ENCODE assay signal across 8 mouse cellular contexts in genomic region chr7:19562643-19563410, GRCm38 (mm10). TPM values are rescaled to one million over a fixed set of nuclear protein-coding genes. Genes with fewer than 3 reads are reported as not detected.
DNase-seq lines count a peak whose midpoint lies in the region; ATAC-seq lines count a peak whose summit lies in the region.

Gene Ppp1r37 (minus strand): TSS chr7:19563076.

- H3K4me2 ChIP-seq in intestine, embryonic 16.5 days (ENCODE audit: low read depth, low read length): peak within 1 kb of the TSS; percentile 96
- peak within 1 kb of the TSS; percentile 93 for H3K4me2 ChIP-seq in limb, embryonic 15.5 days
- H3K4me2 ChIP-seq in neural tube, embryonic 15.5 days: peak within 1 kb of the TSS; percentile 98

- peak; percentile 40 to 44 for DNase-seq in spleen, postnatal 10 days (ENCODE audit: low spot score in 2 of 2)
- no peak for DNase-seq in spleen, postnatal 14 days (ENCODE audit: low spot score in 2 of 2)
- DNase-seq in cerebellum, postnatal 14 days: peak; percentile 65 to 67
- no peak for DNase-seq in gastrocnemius, postnatal 4 days (ENCODE audit: low spot score in 2 of 2)

- H3K9me3 ChIP-seq in intestine, embryonic 16.5 days (ENCODE audit: control insufficient read depth, low read length): no peaks in the 10 kb centered on the region
- H3K9me3 ChIP-seq in limb, embryonic 15.5 days: peaks cover 3% of the 10 kb centered on the region; the same call in 1 of the 2 replicates
- H3K9me3 ChIP-seq in neural tube, embryonic 15.5 days (replicated peaks): no peaks in the 10 kb centered on the region

- no peaks in the 10 kb centered on the region for H3K27me3 ChIP-seq in intestine, embryonic 16.5 days (replicated peaks; ENCODE audit: control insufficient read depth, insufficient read depth, low read length)
- no peaks in the 10 kb centered on the region for H3K27me3 ChIP-seq in limb, embryonic 15.5 days
- H3K27me3 ChIP-seq in neural tube, embryonic 15.5 days (replicated peaks): no peaks in the 10 kb centered on the region

- H3K36me3 ChIP-seq in intestine, embryonic 16.5 days (ENCODE audit: control insufficient read depth, insufficient read depth, low read length): peaks cover 17% of the 10 kb centered on the region
- H3K36me3 ChIP-seq in limb, embryonic 15.5 days: peaks cover 38% of the 10 kb centered on the region
- H3K36me3 ChIP-seq in neural tube, embryonic 15.5 days: peaks cover 24% of the 10 kb centered on the region

- peak within 1 kb of the TSS; percentile 90 for H3K27ac ChIP-seq in intestine, embryonic 16.5 days (ENCODE audit: low read length)
- H3K27ac ChIP-seq in limb, embryonic 15.5 days: peak within 1 kb of the TSS; percentile 94
- H3K27ac ChIP-seq in neural tube, embryonic 15.5 days (replicated peaks): peak within 1 kb of the TSS; percentile 95

- H3K4me1 ChIP-seq in intestine, embryonic 16.5 days (ENCODE audit: control insufficient read depth, insufficient read depth, low read length): peaks cover 33% of the 10 kb centered on the region
- H3K4me1 ChIP-seq in limb, embryonic 15.5 days: peaks cover 42% of the 10 kb centered on the region
- H3K4me1 ChIP-seq in neural tube, embryonic 15.5 days: peaks cover 50% of the 10 kb centered on the region

- H3K9ac ChIP-seq in intestine, embryonic 16.5 days (ENCODE audit: low read depth, low read length): peak within 1 kb of the TSS; percentile 97
- H3K9ac ChIP-seq in limb, embryonic 15.5 days: peak within 1 kb of the TSS; percentile 99
- H3K9ac ChIP-seq in neural tube, embryonic 15.5 days (replicated peaks): peak within 1 kb of the TSS; percentile 86

- peak; percentile 19 for ATAC-seq in intestine, embryonic 16.5 days
- ATAC-seq in limb, embryonic 15.5 days (ENCODE audit: insufficient number of reproducible peaks, low FRiP score, low TSS enrichment, low read depth): no peak
- peak; percentile 37 for ATAC-seq in neural tube, embryonic 15.5 days (ENCODE audit: low FRiP score)
- ATAC-seq in monocyte, adult 5-6 weeks (replicated peaks; ENCODE audit: insufficient number of reproducible peaks, low FRiP score, low TSS enrichment, poor library complexity, severe bottlenecking): no peak

- peak within 1 kb of the TSS; percentile 94 for H3K4me3 ChIP-seq in intestine, embryonic 16.5 days (ENCODE audit: low read length)
- H3K4me3 ChIP-seq in limb, embryonic 15.5 days: peak within 1 kb of the TSS; percentile 100
- peak within 1 kb of the TSS; percentile 79 for H3K4me3 ChIP-seq in neural tube, embryonic 15.5 days (replicated peaks)

- WGBS in intestine, embryonic 16.5 days: 3% methylated on average over 19 of the region's 19 CpGs
- 2% methylated on average over 19 of the region's 19 CpGs for WGBS in limb, embryonic 15.5 days
- 3% methylated on average over 19 of the region's 19 CpGs for WGBS in neural tube, embryonic 15.5 days

RNA-seq across cellular contexts. Expression of gene Ppp1r37, which starts in this region (rescaled TPM):
- 10 to 100 TPM; 44.7 to 46.6 TPM for total RNA-seq in gastrocnemius, postnatal 4 days (2021)
- 15.5 and 18.6 TPM in 2 replicates for polyA plus RNA-seq in intestine, embryonic 16.5 days (2015; fragmentation: Nextera tagmentation; extraction: Ambion mirVana)
- 25.1 and 26.3 TPM in 2 replicates for polyA plus RNA-seq in limb, embryonic 15.5 days (2015; fragmentation: Nextera tagmentation; extraction: Ambion mirVana)
- polyA plus RNA-seq in neural tube, embryonic 15.5 days (2015; fragmentation: Nextera tagmentation; extraction: Ambion mirVana): 41.0 and 42.3 TPM in 2 replicates
- 8.9 to 26.0 TPM (median 18.8 TPM) in 3 replicates for total RNA-seq in monocyte, adult 5-6 weeks (2017)

Comparison
In these comparisons a context has a peak if more than half of its experiments do, and no peak if none do; other contexts are left out.
1. DNase-seq: peak in spleen, postnatal 10 days (2 of 2) and cerebellum, postnatal 14 days (2 of 2); none in spleen, postnatal 14 days (0 of 2) and gastrocnemius, postnatal 4 days (0 of 2).
2. ATAC-seq: peak in intestine, embryonic 16.5 days (single experiment) and neural tube, embryonic 15.5 days (single experiment); none in limb, embryonic 15.5 days (single experiment) and monocyte, adult 5-6 weeks (single experiment).
3. Peak in every context shown above with its lines, with median percentiles within 50 percentile points of each other: H3K27ac ChIP-seq, H3K4me2 ChIP-seq, H3K4me3 ChIP-seq and H3K9ac ChIP-seq.